Mouse (Mus musculus): ENCODE results near the gene Pla2g3. TPM values are rescaled to one million over a fixed set of nuclear protein-coding genes. Genes with fewer than 3 reads are reported as not detected.

Pla2g3 gene
- polyA plus RNA-seq, 1 experiment from 2014 or later: 0.36 TPM

DNA sequence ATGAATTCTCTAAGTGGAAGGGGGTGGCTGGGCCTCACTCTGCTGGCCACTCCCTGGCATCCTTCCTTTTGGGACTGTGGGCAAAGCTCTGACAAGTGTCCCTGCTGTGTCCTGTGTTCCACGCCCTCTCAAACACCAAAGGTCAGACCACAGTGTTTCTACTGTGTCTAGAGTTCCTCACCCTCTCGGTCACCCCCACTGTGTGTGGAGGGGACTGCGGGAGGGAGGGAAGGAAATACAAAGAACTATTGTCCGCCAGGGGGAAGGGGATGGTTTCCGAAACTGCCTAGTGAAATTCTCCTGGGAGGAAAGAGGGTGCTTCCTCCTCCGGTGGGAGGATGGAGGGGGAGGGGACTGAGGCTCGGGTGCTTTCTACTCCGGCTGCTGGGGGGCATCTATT, 46.9 kb downstream of the Pla2g3 start:
- WGBS: 10% methylated on average over 8 of the region's 8 CpGs
- H3K4me2 ChIP-seq (replicated peaks): peak overlapping the region; percentile 58
- peaks cover 32% of the 10 kb centered on the region for H3K36me3 ChIP-seq
- H3K4me1 ChIP-seq: peaks cover 25% of the 10 kb centered on the region
- H3K27ac ChIP-seq: peak overlapping the region; percentile 8; the same call in 1 of the 2 replicates
- H3K9ac ChIP-seq: peak overlapping the region; percentile 2; the same call in 1 of the 2 replicates
- no peak overlapping the region for H3K4me3 ChIP-seq
- no peak for ATAC-seq (ENCODE audit: insufficient number of reproducible peaks, insufficient read depth, low FRiP score, low TSS enrichment)
- H3K9me3 ChIP-seq: no peaks in the 10 kb centered on the region
- no peaks in the 10 kb centered on the region for H3K27me3 ChIP-seq

GRCm38 (mm10) chr11:3535406-3535986, 47.4 kb downstream of the Pla2g3 start:
- peak overlapping the region; percentile 59 for H3K9ac ChIP-seq
- H3K4me1 ChIP-seq: peaks cover 25% of the 10 kb centered on the region
- H3K27me3 ChIP-seq: no peaks in the 10 kb centered on the region
- H3K36me3 ChIP-seq: peaks cover 27% of the 10 kb centered on the region
- H3K9me3 ChIP-seq: no peaks in the 10 kb centered on the region
- peak; percentile 81 for ATAC-seq (ENCODE audit: insufficient number of reproducible peaks, insufficient read depth, low FRiP score, low TSS enrichment)
- peak overlapping the region; percentile 58 for H3K4me2 ChIP-seq (replicated peaks)
- peak overlapping the region; percentile 89 for H3K27ac ChIP-seq
- under 1% methylated on average over 36 of the region's 36 CpGs for WGBS
- H3K4me3 ChIP-seq: peak overlapping the region; percentile 40

DNA sequence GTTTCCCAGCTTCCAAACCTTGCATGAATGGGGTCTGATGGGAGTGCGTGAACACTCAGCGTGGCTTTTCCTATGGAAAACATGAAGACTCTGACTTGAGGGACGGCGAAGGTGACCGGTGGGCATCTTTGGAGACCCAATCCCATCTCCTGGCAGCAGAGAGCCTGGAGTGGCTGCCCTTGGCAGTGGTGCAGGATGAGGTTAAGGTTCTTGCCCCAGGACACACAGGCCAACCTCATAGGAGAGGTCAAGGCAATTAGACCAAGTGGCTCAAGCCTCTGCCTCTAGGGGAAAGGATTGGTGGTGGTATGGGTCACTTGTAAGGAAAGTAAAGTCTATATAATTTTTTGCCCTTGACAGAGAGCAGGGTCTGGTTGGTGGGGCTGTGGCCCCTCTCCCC, 48.0 kb downstream of the Pla2g3 start:
- WGBS: 28% methylated on average over 5 of the region's 5 CpGs
- Histone ChIP-seq H3K27me3 (no peaks in the 10 kb centered on the region), H3K36me3 (peaks cover 21% of the 10 kb centered on the region), H3K9ac (peak overlapping the region; percentile 59), H3K4me3 (peak overlapping the region; percentile 40), H3K4me1 (peaks cover 25% of the 10 kb centered on the region), H3K27ac (peak overlapping the region; percentile 89), H3K9me3 (no peaks in the 10 kb centered on the region), H3K4me2 (replicated peaks) (peak overlapping the region; percentile 58)
- no peak for ATAC-seq (ENCODE audit: insufficient number of reproducible peaks, insufficient read depth, low FRiP score, low TSS enrichment)

DNA sequence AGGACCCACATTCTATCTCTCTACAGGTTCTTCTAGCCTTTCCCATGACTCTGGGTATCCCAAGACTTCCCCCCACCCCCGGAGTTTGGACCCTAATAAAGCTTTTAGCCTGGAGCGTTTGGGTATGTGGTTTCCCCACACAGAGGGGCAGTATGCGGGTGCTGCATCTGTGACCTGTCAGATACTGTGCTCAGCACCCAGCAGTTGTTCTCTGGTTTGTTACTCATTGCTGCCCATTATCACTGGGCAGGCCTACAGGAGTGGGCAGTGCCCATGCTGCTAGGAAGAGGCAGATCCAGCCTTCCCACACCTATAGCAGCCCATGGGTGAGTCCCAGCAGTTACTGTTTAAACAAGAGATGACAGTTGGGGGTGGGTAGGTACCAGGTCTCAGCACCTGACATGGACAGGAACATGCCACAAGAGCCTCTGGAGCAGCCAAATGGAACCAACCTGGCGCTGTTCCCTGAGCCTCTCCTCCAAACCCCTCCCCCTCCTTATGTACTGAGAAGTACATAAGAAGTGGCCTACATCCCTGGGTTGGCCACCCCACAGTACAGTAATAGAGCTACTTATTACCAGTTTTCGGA, 48.8 kb downstream of the Pla2g3 start:
- no peak overlapping the region for H3K27ac ChIP-seq
- peaks cover 25% of the 10 kb centered on the region for H3K4me1 ChIP-seq

GRCm38 (mm10) chr11:3537711-3538110, 49.6 kb downstream of the Pla2g3 start:
- H3K27ac ChIP-seq: no peak overlapping the region
- peaks cover 25% of the 10 kb centered on the region for H3K4me1 ChIP-seq
- no peaks in the 10 kb centered on the region for H3K27me3 ChIP-seq
- H3K36me3 ChIP-seq: peaks cover 8% of the 10 kb centered on the region
- no peaks in the 10 kb centered on the region for H3K9me3 ChIP-seq
- H3K4me3 ChIP-seq: peak overlapping the region; percentile 50; the same call in 1 of the 2 replicates
- H3K9ac ChIP-seq: no peak overlapping the region
- ATAC-seq (ENCODE audit: insufficient number of reproducible peaks, insufficient read depth, low FRiP score, low TSS enrichment): no peak
- peak overlapping the region; percentile 60 for H3K4me2 ChIP-seq (replicated peaks)
- 87% methylated on average over 3 of the region's 3 CpGs for WGBS

More for the DNA sequence above, 48.8 kb downstream of the Pla2g3 start:
- no peak overlapping the region for H3K9ac ChIP-seq
- no peak for ATAC-seq (ENCODE audit: insufficient number of reproducible peaks, insufficient read depth, low FRiP score, low TSS enrichment)
- peaks cover 17% of the 10 kb centered on the region for H3K36me3 ChIP-seq
- no peaks in the 10 kb centered on the region for H3K9me3 ChIP-seq
- WGBS: 89% methylated on average over 5 of the region's 5 CpGs
- no peak overlapping the region for H3K4me3 ChIP-seq
- no peaks in the 10 kb centered on the region for H3K27me3 ChIP-seq
- H3K4me2 ChIP-seq (replicated peaks): peak overlapping the region; percentile 58; the same call in 1 of the 2 replicates

DNA sequence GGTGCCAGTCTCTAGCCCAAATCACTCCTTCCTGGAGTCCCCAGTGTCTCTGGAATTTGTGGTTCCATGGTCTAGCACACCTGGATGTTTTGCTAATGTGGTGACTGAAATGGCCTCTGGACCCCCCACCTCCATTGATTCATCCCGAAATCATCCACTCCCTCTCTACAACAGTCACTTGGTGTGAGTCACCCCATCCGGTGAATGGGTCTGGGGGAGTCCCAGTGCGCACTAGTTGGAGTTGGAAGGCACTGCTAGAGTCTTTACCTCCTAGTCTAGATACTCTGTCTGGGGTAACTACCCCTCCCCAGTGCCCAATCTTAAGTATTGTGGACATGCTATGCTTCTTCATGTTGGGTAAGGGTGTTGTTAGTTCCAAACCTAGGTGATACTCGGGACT, 50.3 kb downstream of the Pla2g3 start:
- H3K4me1 ChIP-seq: peaks cover 25% of the 10 kb centered on the region
- peak overlapping the region; percentile 60 for H3K4me2 ChIP-seq (replicated peaks)
- peak overlapping the region; percentile 64; the same call in 1 of the 2 replicates for H3K9ac ChIP-seq
- peak overlapping the region; percentile 50 for H3K4me3 ChIP-seq
- 69% methylated on average over 4 of the region's 4 CpGs for WGBS
- no peak overlapping the region for H3K27ac ChIP-seq
- no peaks in the 10 kb centered on the region for H3K9me3 ChIP-seq
- no peaks in the 10 kb centered on the region for H3K27me3 ChIP-seq
- ATAC-seq (ENCODE audit: insufficient number of reproducible peaks, insufficient read depth, low FRiP score, low TSS enrichment): no peak
- peaks cover 3% of the 10 kb centered on the region; the same call in 1 of the 2 replicates for H3K36me3 ChIP-seq

GRCm38 (mm10) chr11:3539111-3539825, 51.2 kb downstream of the Pla2g3 start:
- peaks cover 25% of the 10 kb centered on the region for H3K4me1 ChIP-seq
- H3K36me3 ChIP-seq: no peaks in the 10 kb centered on the region
- WGBS: 4% methylated on average over 33 of the region's 33 CpGs
- 0 out of 2 replicates have a peak, but pooled peaks cover 2% of the 10 kb centered on the region for H3K9me3 ChIP-seq
- peak overlapping the region; percentile 60 for H3K4me2 ChIP-seq (replicated peaks)
- H3K9ac ChIP-seq: peak overlapping the region; percentile 64
- peak; percentile 87 for ATAC-seq (ENCODE audit: insufficient number of reproducible peaks, insufficient read depth, low FRiP score, low TSS enrichment)
- H3K4me3 ChIP-seq: peak overlapping the region; percentile 50
- no peak overlapping the region for H3K27ac ChIP-seq
- no peaks in the 10 kb centered on the region for H3K27me3 ChIP-seq

DNA sequence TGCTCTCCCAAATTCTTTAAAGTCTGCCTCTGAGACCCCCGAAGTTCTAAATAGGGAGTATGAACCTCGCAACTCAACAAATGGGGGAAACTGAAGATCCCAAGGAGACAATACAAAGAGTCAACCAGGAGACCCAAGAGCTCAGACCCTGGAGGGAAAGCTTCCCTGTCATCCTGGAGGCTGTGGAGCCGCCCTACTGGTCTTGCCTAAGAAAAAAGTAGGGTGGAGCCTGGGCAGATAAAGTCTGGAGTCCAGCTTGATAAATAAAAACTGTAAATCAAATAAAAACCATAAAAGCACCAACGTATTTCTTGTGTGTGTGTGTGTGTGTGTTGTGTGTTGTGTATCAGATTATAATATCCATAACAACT, 51.7 kb downstream of the Pla2g3 start:
- no peak overlapping the region for H3K9ac ChIP-seq
- H3K4me1 ChIP-seq: peaks cover 24% of the 10 kb centered on the region
- H3K9me3 ChIP-seq: 0 out of 2 replicates have a peak, but pooled peaks cover 7% of the 10 kb centered on the region
- no peak overlapping the region for H3K27ac ChIP-seq
- H3K4me2 ChIP-seq (replicated peaks): peak overlapping the region; percentile 60
- H3K4me3 ChIP-seq: peak overlapping the region; percentile 50
- H3K27me3 ChIP-seq: no peaks in the 10 kb centered on the region
- 81% methylated on average over 4 of the region's 4 CpGs for WGBS
- no peaks in the 10 kb centered on the region for H3K36me3 ChIP-seq
- ATAC-seq (ENCODE audit: insufficient number of reproducible peaks, insufficient read depth, low FRiP score, low TSS enrichment): no peak

DNA sequence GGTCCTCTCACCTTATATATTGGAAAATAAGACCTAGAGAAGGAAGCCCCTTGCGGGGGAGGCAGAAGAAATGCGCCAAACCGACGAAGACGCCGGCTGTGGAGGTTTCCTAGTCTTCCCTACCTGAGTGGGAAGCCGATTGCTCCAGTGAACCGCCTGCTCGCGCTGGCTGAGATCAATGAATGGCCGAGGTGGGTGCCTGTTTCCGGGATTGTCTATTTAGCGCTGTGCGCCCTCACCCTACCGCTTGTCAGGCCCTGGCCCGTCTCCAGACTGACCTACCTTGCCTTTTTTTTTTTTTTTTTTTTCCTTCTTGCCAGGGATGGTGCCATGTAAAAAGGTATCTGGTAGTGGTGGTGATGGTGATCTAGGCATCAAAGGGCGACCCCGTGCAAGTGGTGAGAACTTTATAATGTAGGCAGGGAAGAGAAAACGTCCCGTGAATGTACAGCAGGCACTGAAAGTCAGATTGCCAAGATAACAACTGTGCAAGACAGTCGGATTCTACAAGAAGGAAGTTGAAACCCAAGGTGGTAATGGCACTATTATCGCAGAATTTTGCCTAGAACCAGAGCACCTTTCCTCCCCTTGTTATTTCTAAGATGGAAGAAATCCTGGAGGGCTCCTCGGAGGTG, 52.5 kb downstream of the Pla2g3 start, which contains the start of gene Smtn:
Gene Smtn (minus strand): TSS at position 162 of the 635 bp plus-strand sequence.
- Histone ChIP-seq H3K36me3 (no peaks in the 10 kb centered on the region), H3K9ac (0 out of 2 replicates have a peak within 1 kb of the TSS, but pooled peaks have one; percentile 1), H3K9me3 (0 out of 2 replicates have a peak, but pooled peaks cover 7% of the 10 kb centered on the region), H3K4me2 (replicated peaks) (peak within 1 kb of the TSS; percentile 60), H3K27me3 (no peaks in the 10 kb centered on the region), H3K4me3 (peak within 1 kb of the TSS; percentile 50), H3K27ac (no peak within 1 kb of the TSS), H3K4me1 (peaks cover 20% of the 10 kb centered on the region)
- no peak for ATAC-seq (ENCODE audit: insufficient number of reproducible peaks, insufficient read depth, low FRiP score, low TSS enrichment)
- 93% methylated on average over 23 of the region's 23 CpGs for WGBS

DNA sequence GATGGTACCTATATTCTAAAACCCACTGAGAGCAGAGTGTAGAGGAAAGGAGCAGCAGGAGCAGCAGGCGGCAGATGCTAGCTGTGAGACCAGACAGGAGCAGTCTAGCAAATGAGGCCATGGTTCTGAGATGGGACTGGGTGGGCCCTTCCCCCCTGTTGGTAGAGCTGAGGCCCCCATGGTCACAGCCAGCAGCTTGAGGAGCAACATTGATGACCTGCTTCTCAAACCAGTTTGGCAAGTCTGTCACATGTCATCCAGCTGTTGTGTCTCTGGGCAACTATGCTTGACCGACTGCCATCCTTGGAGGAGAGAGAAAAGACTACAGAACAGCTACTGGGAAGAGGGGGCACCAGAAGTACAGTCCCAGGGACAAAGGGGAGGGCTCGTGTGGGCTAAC, 53.8 kb downstream of the Pla2g3 start:
- no peaks in the 10 kb centered on the region for H3K27me3 ChIP-seq
- H3K4me2 ChIP-seq (replicated peaks): no peak overlapping the region
- H3K36me3 ChIP-seq: no peaks in the 10 kb centered on the region
- no peak overlapping the region for H3K9ac ChIP-seq
- no peak for ATAC-seq (ENCODE audit: insufficient number of reproducible peaks, insufficient read depth, low FRiP score, low TSS enrichment)
- H3K9me3 ChIP-seq: 0 out of 2 replicates have a peak, but pooled peaks cover 7% of the 10 kb centered on the region
- H3K4me3 ChIP-seq: no peak overlapping the region
- peaks cover 15% of the 10 kb centered on the region for H3K4me1 ChIP-seq
- no peak overlapping the region for H3K27ac ChIP-seq
- WGBS: 64% methylated on average over 3 of the region's 3 CpGs

DNA sequence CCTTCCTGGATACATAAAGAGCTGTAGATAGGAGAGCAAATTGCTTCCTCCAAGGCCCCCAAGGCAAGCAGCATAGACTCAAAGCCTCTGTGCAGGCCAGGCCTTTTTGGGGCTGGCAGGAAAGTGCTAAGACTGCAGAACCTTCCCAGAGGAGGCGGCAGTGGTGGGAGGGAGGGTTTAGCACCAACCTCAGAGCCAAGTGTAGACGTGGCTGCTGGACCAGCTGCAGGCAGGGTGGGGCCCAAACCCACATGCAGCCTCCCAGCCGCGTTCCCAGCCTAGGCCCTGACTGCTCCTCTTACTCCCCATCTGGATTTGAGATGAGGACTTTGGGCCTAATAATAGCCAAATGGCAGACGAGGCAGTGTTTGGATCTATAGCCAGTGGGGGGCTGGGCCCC, 54.9 kb downstream of the Pla2g3 start:
- Histone ChIP-seq H3K4me2 (replicated peaks) (no peak overlapping the region), H3K27me3 (no peaks in the 10 kb centered on the region), H3K9ac (no peak overlapping the region), H3K4me3 (no peak overlapping the region), H3K27ac (0 out of 2 replicates have a peak overlapping the region, but pooled peaks have one; percentile 7), H3K36me3 (no peaks in the 10 kb centered on the region), H3K9me3 (0 out of 2 replicates have a peak, but pooled peaks cover 7% of the 10 kb centered on the region), H3K4me1 (peaks cover 11% of the 10 kb centered on the region; the same call in 1 of the 2 replicates)
- ATAC-seq (ENCODE audit: insufficient number of reproducible peaks, insufficient read depth, low FRiP score, low TSS enrichment): no peak
- 26% methylated on average over 5 of the region's 5 CpGs for WGBS
